Mouse (Mus musculus) left cerebral cortex, postnatal 4 days (tissue): ENCODE measurements around the gene Nlgn2. TPM values are rescaled to one million over a fixed set of nuclear protein-coding genes. Genes with fewer than 3 reads are reported as not detected.

Experiments used
- DNase-seq: peaks from one replicate; pipeline ENCODE4 v3.0.0-alpha.2; 2022
- intact Hi-C: fragments of 180-260 bp; cut with DNase I; formaldehyde crosslinking; loops from one replicate; pipeline ENCODE4 v1.15.1; 2025
- total RNA-seq, 2 experiments: library from RNA; stranded (reverse); gene quantifications; 2 replicates each; pipeline ENCODE4 v1.2.3; 2021

The Nlgn2 gene
- total RNA-seq, 2 experiments from 2014 or later: 237 to 257 TPM

DNA sequence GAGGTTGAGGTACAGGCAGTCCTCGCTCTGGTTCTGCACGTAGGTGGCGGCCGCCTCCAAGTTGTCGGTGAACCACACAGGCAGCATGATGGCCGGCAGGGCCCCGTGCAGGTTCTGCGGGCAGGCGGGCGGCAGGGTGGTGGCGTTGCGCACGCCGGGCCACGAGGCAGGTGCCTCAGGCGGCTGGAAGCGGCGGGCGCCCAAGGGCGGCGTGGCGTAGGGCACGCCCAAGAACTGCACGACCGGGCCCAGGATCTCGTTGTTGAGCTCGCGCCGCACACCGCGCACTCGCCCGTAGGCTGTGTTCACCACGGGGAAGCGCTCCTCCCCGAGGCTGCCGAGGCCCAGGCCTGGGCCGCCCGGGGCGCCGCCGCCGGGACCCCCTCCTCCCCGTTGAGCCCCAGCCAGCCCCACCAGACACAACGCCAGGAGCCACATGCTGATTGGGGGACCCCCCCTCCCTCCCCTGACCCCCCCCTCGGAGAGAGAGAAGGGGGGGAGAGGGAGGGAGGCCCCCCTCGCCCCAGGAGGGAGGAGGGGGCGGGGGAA is 3.5 kb downstream of the Nlgn2 start:
- intact Hi-C loops: no loop called here
- DNase-seq: no peak

DNA sequence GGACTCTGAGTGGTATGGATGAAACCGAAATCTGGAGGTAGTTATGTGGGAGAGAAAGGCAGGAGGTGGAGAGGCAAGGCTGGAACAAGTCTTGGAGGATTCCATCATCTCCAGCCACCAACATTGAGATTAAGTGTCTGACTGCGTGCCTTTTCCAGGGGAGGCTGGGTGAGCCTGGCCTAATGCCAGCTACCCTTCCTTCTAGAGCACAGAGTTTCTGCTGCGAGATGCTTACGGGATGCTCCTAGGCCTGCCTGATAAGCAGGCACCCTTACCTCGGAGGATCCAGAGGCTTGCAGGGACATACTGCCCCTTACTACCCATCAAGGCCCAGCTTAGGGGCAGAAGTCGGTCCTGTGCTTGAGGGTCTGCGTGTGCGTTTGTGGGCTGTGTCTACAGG is 4.0 kb downstream of the Nlgn2 start:
- intact Hi-C loops: no loop called here
- no peak for DNase-seq

DNA sequence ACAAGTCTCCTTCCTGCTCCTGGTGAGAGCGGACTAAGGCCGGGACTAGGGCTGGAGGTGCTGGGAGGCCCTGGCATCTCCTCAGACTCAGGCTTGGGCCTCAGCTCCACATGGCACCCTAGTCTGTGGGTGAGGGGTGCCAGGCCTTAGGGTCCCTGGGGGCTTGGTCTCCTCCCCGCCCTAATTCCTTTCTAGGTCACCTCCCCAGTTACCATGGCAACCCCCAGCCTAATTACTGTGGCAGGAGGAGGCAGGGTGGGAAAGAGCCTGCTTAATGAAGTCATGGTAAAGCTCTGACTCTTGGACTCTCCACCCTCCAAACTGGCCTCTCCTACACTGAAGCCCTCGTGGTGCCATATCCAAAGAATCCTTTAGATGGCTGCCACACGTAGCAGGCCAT is 8.8 kb downstream of the Nlgn2 start:
- intact Hi-C loops: no loop called here
- DNase-seq: no peak

DNA sequence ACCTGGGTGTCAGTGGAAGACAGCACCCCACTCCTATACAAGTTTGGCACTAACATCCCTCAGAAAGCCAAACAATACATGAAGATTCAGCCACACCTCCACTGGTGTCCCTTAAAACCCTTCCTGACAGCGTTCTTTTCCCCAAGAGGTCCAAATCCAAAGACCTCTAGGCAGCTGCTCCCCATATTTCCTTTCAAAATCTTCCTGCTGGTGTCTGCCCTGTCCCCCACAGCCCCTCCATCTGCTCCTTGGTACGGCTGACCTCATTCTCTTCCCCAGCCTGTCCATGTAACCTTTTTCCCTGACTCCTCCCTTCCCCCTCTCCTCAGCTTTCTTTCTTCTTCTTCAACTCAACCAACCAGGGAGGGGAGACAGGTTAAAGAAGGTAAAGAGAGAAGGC is 14.1 kb downstream of the Nlgn2 start:
- intact Hi-C loops: no loop called here

DNA sequence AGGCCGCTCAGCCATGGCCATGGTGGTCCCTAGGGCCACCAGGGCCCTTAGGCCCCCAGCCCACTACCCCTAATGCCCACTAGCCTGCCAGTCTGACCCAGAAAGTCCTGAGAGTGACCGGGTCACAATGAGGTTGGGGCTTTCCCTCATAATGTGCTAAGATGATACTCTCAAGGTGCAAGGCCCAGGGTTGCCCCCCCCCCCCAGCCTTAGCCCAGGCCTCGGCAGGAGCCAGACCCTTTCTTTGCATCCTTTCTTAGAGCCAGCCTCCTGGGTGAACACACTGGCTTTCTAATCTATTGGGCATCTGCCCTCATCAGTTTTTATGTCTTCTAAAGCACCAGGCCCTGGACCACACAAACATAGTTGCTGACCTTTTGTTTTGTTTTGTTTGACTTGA is 15.5 kb downstream of the Nlgn2 start, which contains the start of gene Spem1:
Gene Spem1, minus strand, starts transcription at position 101 of the 400 bp plus-strand sequence.
- DNase-seq: no peak
- intact Hi-C loops: no loop called here

More for the DNA sequence above, 14.1 kb downstream of the Nlgn2 start:
- DNase-seq: no peak

DNA sequence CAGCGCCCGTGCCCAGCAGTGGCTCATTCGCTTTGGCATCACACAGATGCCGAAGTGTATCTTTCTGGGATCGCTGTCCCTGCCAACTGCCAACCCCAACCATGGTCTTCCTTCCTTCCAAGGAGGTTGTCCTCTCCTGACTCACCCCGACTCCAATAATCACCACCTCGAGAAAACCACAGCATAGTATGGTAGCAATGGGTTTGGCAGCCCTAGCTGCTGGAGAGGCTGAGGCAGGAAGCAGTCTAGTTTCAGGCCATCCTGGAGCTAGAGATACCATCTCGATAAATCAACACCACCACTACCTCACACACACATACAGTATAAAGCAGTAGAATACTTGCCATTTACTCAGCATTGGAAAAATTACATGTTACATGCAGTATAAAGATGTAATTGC is 18.7 kb downstream of the Nlgn2 start:
- intact Hi-C loops: no loop called here
- no peak for DNase-seq

DNA sequence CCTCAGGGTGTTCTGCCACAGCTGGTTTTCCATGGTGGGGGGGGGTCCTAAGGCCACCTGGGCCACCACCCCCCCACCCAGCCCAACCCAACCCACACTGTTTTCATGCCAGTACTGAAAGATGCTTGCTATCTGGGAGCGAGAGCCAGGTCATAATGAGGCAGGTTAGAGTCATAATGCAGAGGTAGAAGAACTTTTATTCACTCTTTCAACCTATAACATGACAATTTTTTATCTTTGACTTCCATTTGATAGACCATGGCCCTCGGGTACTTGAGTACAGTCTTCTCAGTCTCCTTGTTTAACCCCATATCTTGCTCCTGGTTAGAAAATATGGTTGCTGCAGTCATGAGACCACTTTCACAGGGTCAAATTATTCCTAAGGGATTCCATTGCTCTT is 19.2 kb downstream of the Nlgn2 start, which contains the start of gene Spem2:
Gene Spem2, minus strand, starts transcription at position 101 of the 400 bp plus-strand sequence.
- DNase-seq: no peak
- intact Hi-C loops: no loop called here

DNA sequence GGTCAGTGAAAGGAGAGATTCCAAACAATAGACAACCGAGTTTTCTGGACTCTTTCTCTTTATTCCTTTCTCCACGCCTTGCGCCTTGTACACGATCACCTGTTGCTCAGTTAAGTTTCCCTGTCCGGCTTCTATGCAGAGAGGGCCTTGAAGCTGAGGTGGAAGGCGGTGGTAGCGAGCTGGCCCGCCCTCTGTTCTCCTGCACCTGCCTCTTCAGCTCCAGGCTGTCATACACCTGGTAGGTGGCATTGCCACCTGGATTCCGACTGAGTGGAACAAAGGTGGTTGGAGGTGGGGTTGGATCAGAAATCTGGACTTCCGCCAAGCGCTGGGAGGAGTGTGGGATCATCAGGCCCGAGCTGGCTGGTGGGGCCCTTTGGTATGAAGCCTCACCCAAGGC is 21.1 kb downstream of the Nlgn2 start:
- intact Hi-C loops: no loop called here
- DNase-seq: no peak

DNA sequence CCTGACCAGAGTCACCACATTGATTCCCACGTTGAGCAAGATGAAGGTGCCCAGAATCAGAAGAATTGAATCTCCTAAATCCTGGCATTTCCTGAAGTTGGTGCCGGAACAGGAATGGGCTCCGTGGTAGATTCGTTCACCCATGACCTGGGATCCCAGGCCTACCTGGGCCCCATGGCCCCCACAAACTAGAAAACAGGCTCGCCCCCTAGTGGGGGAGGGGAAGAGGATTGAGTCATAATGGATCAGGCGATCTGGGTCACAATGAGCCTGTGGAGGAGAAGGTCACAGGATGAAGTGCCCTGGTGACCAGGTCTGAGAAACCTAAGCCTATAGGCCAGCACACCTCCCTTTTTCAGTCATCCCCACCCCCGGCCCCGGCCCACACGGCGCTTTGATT is 22.4 kb downstream of the Nlgn2 start, which contains the start of gene Gm39566:
Gene Gm39566, minus strand, starts transcription at position 144 of the 400 bp plus-strand sequence.
- intact Hi-C loops: no loop called here
- DNase-seq: no peak

DNA sequence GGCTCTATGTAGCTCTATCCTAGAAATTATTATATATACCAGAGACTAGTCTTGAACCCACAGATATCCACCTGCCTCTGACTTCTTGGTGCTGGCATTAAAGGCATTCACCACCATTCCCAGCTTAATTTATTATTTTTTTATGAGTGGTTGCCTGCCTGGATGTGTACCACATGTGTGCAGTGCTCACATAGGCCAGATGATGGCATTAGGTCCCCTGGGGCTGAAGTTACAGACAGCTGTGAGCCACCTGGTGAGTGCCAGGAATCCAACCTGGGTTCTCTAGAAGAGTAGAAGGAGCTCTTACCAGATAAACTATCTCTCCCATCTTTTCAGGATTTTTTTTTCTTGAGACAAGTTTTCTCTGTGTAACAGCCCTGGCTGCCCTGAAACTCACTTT is 27.3 kb downstream of the Nlgn2 start:
- intact Hi-C loops: no loop called here
- DNase-seq: no peak

DNA sequence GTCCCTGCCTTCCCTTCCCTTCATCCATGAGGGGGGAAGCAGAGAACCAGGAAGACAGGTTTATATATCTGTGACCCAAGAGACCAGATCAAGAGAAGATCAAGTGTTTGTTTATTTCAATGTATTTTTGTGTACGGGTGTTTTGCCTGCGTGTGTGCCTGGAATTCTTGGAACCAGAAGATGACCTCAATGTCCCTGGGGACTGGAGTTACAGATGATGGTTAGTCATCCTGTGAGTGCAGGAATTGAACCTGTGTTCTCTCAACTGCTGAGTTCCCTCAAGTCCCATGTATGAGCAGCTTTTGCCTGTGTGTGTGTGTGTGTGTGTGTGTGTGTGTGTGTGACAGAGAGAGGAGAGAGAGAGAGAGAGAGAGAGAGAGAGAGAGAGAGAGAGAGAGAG is 29.9 kb downstream of the Nlgn2 start:
- DNase-seq: no peak
- intact Hi-C loops: no loop called here

DNA sequence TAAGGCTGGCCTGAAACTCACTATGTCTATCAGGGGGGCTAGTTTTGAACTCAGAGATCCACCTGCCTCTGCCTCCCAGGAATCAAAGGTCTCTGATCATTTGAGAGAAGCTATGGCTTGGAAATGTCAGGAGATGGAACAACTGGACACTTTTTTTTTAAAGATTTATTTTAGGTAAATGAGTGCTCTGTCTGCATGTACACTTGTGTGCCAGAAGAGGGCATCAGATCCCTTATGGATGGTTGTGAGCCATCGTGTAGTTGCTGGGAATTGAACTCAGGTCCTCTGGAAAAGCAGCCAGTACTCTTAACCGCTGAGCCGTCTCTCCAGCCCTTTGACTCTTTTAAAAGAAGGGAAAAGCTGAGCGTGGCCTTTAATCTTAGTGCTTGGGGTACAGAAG is 31.2 kb downstream of the Nlgn2 start:
- no peak for DNase-seq
- intact Hi-C loops: no loop called here

DNA sequence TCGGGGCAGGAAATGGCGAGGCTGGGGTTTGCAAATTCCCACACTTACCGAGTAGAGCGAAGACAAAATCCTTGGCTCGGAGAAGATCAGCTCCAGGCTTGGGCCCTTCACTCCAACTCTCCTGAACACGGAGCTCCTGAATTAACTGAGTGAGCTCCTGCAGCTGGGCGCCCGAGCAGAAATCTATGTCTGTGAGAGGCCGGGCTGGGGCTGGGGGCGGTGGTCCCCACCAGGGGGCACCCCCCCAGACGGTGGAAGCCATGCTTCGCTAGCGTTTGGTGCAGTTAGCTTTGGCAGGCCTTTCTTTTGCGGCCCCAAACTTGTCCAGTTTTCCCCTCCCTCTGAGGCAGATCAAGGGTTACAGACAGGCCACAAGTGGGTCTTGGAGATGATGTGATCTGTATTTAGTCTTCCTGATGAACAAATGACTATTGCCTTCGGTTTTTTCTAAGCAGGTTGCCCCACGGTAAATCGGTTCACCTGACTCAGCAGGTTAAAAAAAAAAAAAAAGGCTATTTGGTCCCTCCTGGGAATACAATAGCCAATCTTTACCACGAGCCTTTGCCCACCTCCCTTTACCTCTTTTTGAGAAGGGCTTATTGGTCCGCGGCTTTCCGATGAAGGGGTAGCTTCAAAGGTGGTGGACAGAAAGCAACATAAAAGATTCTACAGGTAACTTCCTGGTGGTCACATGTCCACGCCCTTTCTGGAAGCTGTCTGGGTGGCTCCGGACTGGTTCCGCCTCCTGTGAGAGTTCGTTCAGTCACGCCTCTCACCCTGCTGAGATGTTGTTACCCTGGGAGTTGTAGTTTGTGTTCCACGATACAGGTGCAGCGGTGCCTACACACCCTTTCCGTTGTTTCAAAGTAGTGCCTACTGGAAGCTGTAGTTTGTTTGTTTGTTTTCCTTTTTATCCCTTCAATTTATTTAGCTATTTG is 32.3 kb downstream of the Nlgn2 start, which contains the start of gene Tmem102:
Gene Tmem102, minus strand, starts transcription at position 653 of the 938 bp plus-strand sequence.
- intact Hi-C loops: loop anchor here (5.0 kb wide), 2 partner anchors 32 to 43 kb away; partner anchors contain the start of genes Nlgn2, Slc35g3 and Tmem256
- DNase-seq: no peak

DNA sequence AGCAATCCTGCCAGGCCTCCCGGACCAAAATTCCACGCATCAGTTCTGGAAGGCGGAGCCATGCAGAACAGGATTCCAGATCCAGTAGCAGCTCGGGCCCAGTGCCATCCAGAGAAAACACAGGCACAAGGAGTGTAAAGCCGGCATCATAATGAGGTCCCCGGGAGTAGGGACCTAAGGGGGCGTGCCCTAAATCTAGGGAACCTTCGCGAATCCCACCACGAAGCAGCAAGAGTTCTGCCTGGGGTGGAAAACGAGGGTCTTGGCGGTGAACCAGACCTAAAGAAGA is 33.0 kb downstream of the Nlgn2 start:
- intact Hi-C loops: loop anchor here (5.0 kb wide), 2 partner anchors 33 to 42 kb away; partner anchors contain the start of genes Nlgn2, Slc35g3 and Tmem256
- DNase-seq: no peak

DNA sequence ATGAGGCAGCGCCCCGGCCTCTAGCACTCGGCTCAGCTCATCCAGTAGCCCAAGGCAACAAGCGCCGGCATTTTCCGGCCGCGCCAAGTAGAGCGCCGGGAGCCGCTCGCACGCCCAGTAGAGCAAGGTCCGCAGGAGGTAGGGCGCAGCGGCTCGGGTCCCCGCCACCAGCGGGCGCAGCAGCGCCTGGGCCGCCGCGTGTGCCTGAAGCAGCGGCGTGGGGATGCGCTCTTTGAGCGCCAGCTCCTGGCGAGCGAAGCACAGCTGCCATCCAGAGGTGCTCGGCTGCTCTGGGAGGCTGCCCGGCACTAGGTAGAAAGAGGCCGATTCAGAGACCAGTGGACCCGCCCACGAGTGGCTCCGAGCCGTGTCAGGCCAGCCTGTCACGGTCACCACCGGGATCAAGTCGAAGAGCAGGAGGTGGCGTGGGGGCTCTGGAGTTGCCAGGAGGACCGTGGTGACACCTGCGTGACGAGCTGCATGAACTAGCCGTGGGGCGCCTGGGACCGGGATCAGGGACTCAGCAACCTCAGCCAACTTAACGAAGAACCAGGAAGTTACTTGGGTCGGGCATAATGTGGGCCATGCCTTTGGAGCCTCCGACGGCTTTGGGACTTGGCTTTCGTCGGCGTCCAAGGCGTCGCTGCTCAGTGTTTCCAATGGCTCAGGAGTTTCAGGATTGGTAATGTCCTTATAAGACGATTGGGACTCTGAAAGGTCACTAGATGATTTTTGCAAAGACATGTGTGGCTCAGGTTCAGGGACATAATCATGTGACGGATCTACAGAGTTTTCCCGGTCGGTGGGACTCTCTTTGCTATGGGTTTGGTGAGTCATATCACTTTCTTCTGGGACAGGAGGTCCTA is 33.6 kb downstream of the Nlgn2 start:
- peak; percentile 50 for DNase-seq
- intact Hi-C loops: loop anchor here (5.0 kb wide), 2 partner anchors 33 to 42 kb away; partner anchors contain the start of genes Nlgn2, Slc35g3 and Tmem256

DNA sequence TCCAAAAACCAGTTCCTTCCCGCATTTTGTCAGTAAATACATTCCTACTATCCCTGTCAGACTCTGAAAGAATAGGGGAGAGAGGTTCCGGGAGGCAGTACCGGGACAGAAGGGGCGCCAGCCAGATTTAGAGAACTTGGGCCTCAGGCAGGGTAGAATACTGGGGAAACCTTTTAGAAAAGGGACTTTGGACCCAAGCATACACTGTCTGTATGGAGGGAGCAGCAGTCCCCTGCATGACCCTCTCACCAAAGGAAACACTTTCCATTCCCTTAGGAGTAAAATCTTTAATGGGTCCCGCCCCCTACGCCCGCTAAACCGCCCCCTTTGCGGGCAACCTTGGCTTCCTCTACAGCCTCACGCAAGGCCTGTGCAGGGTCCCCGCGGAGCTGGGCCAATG is 34.3 kb downstream of the Nlgn2 start:
- intact Hi-C loops: loop anchor here (5.0 kb wide), 2 partner anchors 34 to 41 kb away; partner anchors contain the start of genes Nlgn2, Slc35g3 and Tmem256
- DNase-seq: no peak

DNA sequence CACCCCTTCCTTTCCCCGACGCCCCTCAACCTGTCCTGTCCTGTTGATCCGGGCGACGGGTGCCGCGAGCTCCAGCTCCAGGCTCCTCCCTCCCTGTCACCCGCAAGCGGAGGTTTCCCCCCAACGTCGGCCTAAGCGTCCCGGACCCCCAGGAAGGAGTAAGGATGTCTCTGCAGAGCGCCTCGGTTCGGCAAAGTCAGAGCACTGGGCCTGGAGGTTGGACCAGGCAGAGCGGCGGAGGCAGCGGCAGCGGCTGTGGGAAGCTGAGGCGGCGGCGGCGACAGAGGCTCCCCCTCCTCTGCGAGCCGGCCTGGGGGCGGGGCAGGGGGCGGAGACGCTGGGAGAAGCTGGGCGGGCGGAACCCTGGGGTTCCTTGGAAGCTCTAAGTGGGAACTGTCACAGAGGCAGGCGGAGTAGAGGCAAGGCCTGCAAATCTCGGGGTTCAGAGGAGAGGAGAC is 34.9 kb downstream of the Nlgn2 start:
- intact Hi-C loops: loop anchor here (5.0 kb wide), 2 partner anchors 35 to 40 kb away; partner anchors contain the start of genes Nlgn2, Slc35g3 and Tmem256

DNA sequence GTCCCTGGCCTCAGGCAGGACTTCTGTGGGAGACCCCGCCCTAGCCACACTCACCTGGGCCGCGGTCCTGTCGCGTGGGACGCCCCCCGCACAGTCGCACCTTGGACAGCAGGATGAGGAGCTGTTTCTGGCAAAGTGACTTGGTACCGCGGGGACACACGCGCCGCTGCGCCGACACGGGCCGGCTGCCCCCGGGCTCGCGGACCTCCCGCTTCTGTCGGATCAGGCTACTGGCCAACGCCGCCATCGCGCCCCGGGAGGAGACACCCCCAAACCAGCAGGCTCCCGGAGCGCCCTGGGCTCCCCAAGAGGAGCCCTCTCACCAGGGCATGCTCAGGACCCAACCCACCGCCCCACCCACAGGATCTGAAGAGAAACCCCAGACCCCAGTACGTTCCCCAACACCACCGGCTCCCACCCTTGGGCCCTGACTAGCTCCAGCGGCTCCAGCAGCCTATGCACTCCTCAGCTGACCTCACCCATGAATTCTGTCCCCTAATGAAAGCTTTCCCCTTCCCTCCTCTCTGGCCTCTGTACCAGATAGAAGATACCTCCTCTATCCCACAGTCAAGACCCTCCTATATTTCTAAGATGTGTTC is 36.1 kb downstream of the Nlgn2 start, which contains the start of gene Fgf11:
Gene Fgf11, minus strand, starts transcription at position 479 of the 599 bp plus-strand sequence.
- DNase-seq: no peak
- intact Hi-C loops: loop anchor here (5.0 kb wide), 2 partner anchors 36 to 39 kb away; partner anchors contain the start of genes Nlgn2, Slc35g3 and Tmem256

More for the DNA sequence above, 34.9 kb downstream of the Nlgn2 start:
- peak; percentile 89 for DNase-seq

DNA sequence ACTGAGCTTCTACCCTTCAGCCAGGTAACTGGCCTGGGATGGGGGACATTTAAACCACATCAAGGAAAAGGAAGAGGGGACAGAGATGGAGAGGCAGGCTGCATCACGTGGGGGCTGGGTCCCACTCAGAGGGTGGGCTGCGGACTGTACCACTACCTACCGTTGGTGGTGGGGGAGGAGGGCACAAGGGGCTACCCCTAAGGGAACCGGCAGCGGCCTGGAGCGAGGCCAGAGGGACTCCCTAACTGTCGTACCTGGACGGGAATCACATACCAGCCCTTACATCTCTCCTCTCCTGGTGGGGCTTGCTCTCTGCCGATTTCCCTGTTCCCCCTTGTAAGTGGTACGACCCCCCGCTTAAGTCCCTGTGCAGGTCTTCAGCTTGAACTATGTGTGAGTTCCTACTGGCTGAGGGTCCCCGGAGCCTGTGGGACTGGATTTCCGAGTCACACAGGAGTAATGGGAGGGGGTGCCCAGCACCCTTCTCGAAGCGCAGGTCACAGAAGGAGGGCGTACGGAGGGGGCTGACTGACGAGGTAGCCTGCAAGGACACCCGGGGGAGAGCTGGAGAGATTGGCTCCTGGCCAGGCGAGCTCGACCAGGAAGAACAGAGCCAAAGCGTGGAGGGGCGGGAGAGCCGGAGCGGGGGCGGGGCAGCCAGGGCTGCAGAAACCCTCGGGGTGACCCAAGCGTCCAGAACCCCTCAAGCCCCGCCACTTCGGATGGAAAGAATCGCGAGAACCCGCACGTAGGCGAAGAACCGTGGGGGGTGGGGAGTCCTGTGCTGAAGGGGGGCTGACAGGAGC is 37.0 kb downstream of the Nlgn2 start:
- intact Hi-C loops: loop anchor here (5.0 kb wide), 2 partner anchors 37 to 38 kb away; partner anchors contain the start of genes Nlgn2, Slc35g3 and Tmem256

More for the DNA sequence above, 37.0 kb downstream of the Nlgn2 start:
- DNase-seq: peak; percentile 88
